Mouse (Mus musculus) kidney, embryonic 15.5 days (tissue): ENCODE results near the gene Klhl25. TPM values are rescaled to one million over a fixed set of nuclear protein-coding genes. Genes with fewer than 3 reads are reported as not detected.
A peak's percentile ranks its signal among the peaks of the same experiment; 100 is the strongest.
"Not testable (repeated sequence)": the region's sequence is repeated elsewhere in the genome, so short reads cannot be mapped to it uniquely, and the experiment has no call there.

Source experiments
- ATAC-seq: fragments of 200-750 bp; cut with Nextera tagmentation; replicated peaks from 2 replicates; pipeline ENCODE4 v1.8.0; 2017; ENCODE audit warnings: moderate TSS enrichment; ENCODE audit not compliant: low FRiP score
- H3K27ac ChIP-seq: fragments of 300-500 bp; sonication (generic); 2 replicates; pipeline ENCODE4 v1.5.1; 2015; ENCODE audit warnings: mild to moderate bottlenecking, inconsistent platforms
- H3K27me3 ChIP-seq: fragments of 300-500 bp; sonication (generic); 2 replicates; pipeline ENCODE4 v1.6.1; 2015; ENCODE audit warnings: inconsistent platforms
- H3K36me3 ChIP-seq: fragments of 300-500 bp; sonication (generic); 2 replicates; pipeline ENCODE4 v1.6.1; 2015; ENCODE audit warnings: inconsistent platforms
- H3K4me1 ChIP-seq: fragments of 300-500 bp; sonication (generic); 2 replicates; pipeline ENCODE4 v1.6.1; 2015; ENCODE audit warnings: inconsistent platforms
- H3K4me2 ChIP-seq: fragments of 300-500 bp; sonication (generic); 2 replicates; pipeline ENCODE4 v1.6.1; 2015; ENCODE audit warnings: moderate library complexity, mild to moderate bottlenecking, inconsistent platforms
- H3K4me3 ChIP-seq: fragments of 300-500 bp; sonication (generic); replicated peaks from 2 replicates; pipeline ENCODE4 v1.5.1; 2015; ENCODE audit warnings: mild to moderate bottlenecking, inconsistent platforms
- H3K9ac ChIP-seq: fragments of 300-500 bp; sonication (generic); 2 replicates; pipeline ENCODE4 v1.6.1; 2015; ENCODE audit warnings: mild to moderate bottlenecking, inconsistent platforms
- H3K9me3 ChIP-seq: fragments of 300-500 bp; sonication (generic); replicated peaks from 2 replicates; pipeline ENCODE4 v1.6.1; 2016; ENCODE audit warnings: inconsistent platforms
- WGBS: fragments of 180-500 bp; shearing (Covaris S2); methylation state at CpG from one replicate; pipeline ENCODE4 v1.1.7; 2015; ENCODE audit warnings: mixed read lengths; 5-methylcytosine and 5-hydroxymethylcytosine counted together
- polyA plus RNA-seq: library from polyadenylated mRNA; unstranded; fragments of >200 nt; fragmentation: Nextera tagmentation; extraction: Ambion mirVana; gene quantifications from 2 replicates; pipeline ENCODE4 v1.2.1, GENCODE M21; 2015

Gene Klhl25
- polyA plus RNA-seq, 1 experiment from 2014 or later, result 16.9 TPM

DNA sequence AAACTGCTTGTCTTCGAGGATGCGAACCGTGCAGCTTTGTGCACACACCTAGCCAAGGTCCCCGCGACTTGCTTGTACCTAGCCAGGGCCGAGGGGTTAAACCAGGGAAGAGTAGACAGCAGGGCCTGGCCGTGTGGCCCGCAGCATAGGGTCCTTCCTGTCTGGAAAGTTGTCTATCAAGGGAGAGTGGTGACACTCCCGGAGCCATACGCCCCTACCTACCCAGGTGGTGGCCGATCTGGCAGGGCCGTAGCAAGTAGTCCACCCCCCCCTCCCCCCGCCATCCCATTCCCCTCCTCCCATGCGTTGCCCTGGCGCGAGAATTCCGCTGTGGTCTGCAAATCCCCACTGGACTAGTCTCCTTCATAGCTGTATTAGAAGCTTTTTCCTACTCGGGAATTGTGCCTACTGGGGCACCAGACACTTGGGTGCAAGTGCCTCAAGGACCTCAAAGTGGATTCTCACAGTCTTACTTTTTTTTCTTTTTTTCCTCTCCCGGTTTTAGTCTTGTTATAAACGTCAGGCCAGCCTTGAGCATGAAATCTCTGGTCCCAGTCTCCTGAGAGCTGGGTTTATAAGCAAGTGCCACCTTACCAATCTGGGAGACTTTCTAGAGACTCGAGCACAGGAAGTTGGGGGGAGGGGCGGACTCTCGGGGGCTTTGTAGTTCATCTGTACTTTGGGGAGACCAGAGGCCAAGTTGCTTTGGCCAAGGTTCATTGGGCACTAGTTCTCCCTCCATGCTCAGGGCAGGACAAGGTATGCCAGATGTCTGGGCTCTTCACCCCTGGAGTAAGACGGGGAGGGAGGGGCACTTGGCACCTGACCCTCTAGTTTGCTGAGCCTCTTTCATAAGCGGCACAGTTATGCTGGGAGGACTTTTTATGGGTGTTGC is 913 bp downstream of the Klhl25 start:
- H3K4me1 ChIP-seq, result peaks cover 35% of the 10 kb centered on the region
- no peaks in the 10 kb centered on the region for H3K27me3 ChIP-seq
- peak overlapping the region; percentile 94 for H3K9ac ChIP-seq
- H3K4me3 ChIP-seq, result peak overlapping the region; percentile 98
- 1% methylated on average over 25 of the region's 25 CpGs for WGBS
- no peaks in the 10 kb centered on the region for H3K9me3 ChIP-seq
- peak; percentile 52 for ATAC-seq
- H3K36me3 ChIP-seq, result peaks cover 9% of the 10 kb centered on the region; the same call in 1 of the 2 replicates
- H3K27ac ChIP-seq, result peak overlapping the region; percentile 93
- peak overlapping the region; percentile 86 for H3K4me2 ChIP-seq

GRCm38 (mm10) chr7:75850396-75850795 is 2.3 kb downstream of the Klhl25 start:
- not testable (repeated sequence) for H3K36me3 ChIP-seq, H3K27me3 ChIP-seq, H3K9ac ChIP-seq, H3K4me3 ChIP-seq, H3K27ac ChIP-seq, H3K9me3 ChIP-seq, H3K4me2 ChIP-seq, ATAC-seq
- 78% methylated on average over 1 of the region's 3 CpGs for WGBS
- H3K4me1 ChIP-seq, result peaks cover 49% of the 10 kb centered on the region

GRCm38 (mm10) chr7:75851290-75851689 is 3.2 kb downstream of the Klhl25 start:
- no peak overlapping the region for H3K9ac ChIP-seq
- 89% methylated on average over 10 of the region's 10 CpGs for WGBS

GRCm38 (mm10) chr7:75852363-75852762 is 4.3 kb downstream of the Klhl25 start:
- Histone ChIP-seq H3K27me3 (no peaks in the 10 kb centered on the region), H3K4me1 (peaks cover 55% of the 10 kb centered on the region), H3K36me3 (peaks cover 12% of the 10 kb centered on the region; the same call in 1 of the 2 replicates), H3K4me3 (no peak overlapping the region), H3K27ac (no peak overlapping the region), H3K9me3 (no peaks in the 10 kb centered on the region), H3K9ac (no peak overlapping the region), H3K4me2 (no peak overlapping the region)
- 55% methylated on average over 4 of the region's 4 CpGs for WGBS
- ATAC-seq, result no peak

More at GRCm38 (mm10) chr7:75851290-75851689, 3.2 kb downstream of the Klhl25 start:
- no peak for ATAC-seq
- Histone ChIP-seq H3K4me2 (no peak overlapping the region), H3K36me3 (peaks cover 9% of the 10 kb centered on the region; the same call in 1 of the 2 replicates), H3K27ac (no peak overlapping the region), H3K4me3 (no peak overlapping the region), H3K9me3 (no peaks in the 10 kb centered on the region), H3K4me1 (peaks cover 56% of the 10 kb centered on the region), H3K27me3 (no peaks in the 10 kb centered on the region)

DNA sequence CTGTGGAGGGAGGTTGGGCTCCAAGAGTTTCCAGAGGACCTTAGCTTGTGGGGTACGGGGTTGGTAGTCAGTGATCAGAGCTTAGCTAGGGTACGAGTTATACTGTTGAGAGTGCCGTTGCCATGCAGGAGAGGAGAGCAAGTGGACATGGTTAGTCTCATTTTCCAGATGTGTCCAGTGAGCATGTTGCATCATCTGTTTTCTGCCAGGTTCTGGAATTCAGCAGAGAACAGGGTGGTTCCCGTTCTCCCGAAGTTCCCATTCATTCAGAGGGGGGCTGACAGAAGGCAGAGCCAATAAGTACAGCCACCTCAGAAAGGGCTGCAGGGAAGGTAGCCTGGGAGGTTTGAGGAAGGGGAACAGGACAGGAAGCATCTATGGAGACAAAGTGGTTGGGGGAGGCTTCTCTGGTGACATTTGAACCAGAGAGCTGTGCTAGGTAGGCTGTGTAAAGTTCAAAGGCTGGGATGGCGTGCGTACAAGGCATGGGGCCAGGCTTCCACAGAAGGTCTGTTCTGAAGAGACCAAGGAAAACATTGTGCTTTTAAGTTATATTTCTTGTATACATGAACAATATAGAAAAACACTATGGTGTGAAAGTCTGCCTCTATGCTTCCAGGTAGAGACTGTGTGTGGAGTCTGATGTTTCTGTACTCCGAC is 5.2 kb downstream of the Klhl25 start:
- Histone ChIP-seq H3K9ac (no peak overlapping the region), H3K4me2 (no peak overlapping the region), H3K4me3 (no peak overlapping the region), H3K9me3 (no peaks in the 10 kb centered on the region), H3K27me3 (no peaks in the 10 kb centered on the region), H3K36me3 (peaks cover 12% of the 10 kb centered on the region; the same call in 1 of the 2 replicates), H3K4me1 (peaks cover 53% of the 10 kb centered on the region), H3K27ac (no peak overlapping the region)
- 63% methylated on average over 8 of the region's 8 CpGs for WGBS
- no peak for ATAC-seq

- WGBS, result 35% methylated on average over 6 of the region's 6 CpGs
- Histone ChIP-seq H3K4me1 (peaks cover 49% of the 10 kb centered on the region), H3K27me3 (no peaks in the 10 kb centered on the region), H3K36me3 (peaks cover 12% of the 10 kb centered on the region; the same call in 1 of the 2 replicates), H3K27ac (peak overlapping the region; percentile 59), H3K9ac (no peak overlapping the region), H3K4me2 (no peak overlapping the region), H3K4me3 (no peak overlapping the region), H3K9me3 (no peaks in the 10 kb centered on the region)
- peak; percentile 70 for ATAC-seq
These were observed 6.3 kb downstream of the Klhl25 start for GRCm38 (mm10) chr7:75854231-75854925.

DNA sequence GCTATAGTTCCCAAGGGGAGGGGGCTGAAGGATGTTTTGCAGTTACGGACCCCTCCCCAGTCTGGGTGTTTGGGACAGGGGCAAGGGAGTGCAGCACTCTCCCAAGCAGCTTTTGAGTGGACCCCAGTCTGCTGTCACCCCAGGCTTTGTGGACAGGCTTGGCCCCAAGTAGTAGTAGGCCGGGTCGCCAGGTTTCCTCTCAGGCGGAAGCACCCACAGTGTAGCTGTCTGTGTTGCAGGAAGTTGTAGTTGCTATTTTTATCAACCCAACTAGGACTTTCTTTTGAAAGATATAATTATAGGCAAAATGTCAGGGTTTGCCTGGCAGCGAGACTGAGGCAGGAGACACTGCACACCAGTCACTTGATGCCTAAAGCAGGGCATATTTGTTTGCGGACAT is 6.9 kb downstream of the Klhl25 start:
- peaks cover 44% of the 10 kb centered on the region for H3K4me1 ChIP-seq
- peaks cover 12% of the 10 kb centered on the region; the same call in 1 of the 2 replicates for H3K36me3 ChIP-seq
- H3K9ac ChIP-seq, result no peak overlapping the region
- 69% methylated on average over 6 of the region's 6 CpGs for WGBS
- ATAC-seq, result no peak
- H3K9me3 ChIP-seq, result no peaks in the 10 kb centered on the region
- H3K27ac ChIP-seq, result peak overlapping the region; percentile 59; the same call in 1 of the 2 replicates
- no peak overlapping the region for H3K4me2 ChIP-seq
- no peaks in the 10 kb centered on the region for H3K27me3 ChIP-seq
- H3K4me3 ChIP-seq, result no peak overlapping the region

DNA sequence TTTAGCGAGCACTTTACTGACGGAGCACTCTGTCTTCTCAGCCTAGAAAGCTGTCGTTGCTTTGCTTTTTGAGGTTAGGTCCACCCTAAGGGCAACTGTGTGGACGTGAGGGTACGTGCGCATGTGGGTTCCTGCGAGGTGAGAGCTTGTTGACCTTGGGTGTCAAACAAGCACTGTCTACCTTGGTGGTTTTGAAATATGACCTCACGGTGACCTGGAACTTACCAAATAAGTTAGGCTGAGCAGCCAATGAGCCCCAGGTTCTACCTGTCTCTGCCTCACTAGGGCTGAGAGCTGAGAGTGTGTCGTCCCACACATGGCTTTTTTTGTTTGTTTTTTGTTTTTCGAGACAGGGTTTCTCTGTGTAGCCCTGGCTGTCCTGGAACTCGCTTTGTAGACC is 8.1 kb downstream of the Klhl25 start:
- H3K4me2 ChIP-seq, result no peak overlapping the region
- no peaks in the 10 kb centered on the region for H3K27me3 ChIP-seq
- no peak overlapping the region for H3K27ac ChIP-seq
- ATAC-seq, result no peak
- H3K9me3 ChIP-seq, result no peaks in the 10 kb centered on the region
- 82% methylated on average over 11 of the region's 11 CpGs for WGBS
- peaks cover 44% of the 10 kb centered on the region for H3K4me1 ChIP-seq
- H3K36me3 ChIP-seq, result peaks cover 11% of the 10 kb centered on the region; the same call in 1 of the 2 replicates
- H3K4me3 ChIP-seq, result no peak overlapping the region
- H3K9ac ChIP-seq, result no peak overlapping the region

DNA sequence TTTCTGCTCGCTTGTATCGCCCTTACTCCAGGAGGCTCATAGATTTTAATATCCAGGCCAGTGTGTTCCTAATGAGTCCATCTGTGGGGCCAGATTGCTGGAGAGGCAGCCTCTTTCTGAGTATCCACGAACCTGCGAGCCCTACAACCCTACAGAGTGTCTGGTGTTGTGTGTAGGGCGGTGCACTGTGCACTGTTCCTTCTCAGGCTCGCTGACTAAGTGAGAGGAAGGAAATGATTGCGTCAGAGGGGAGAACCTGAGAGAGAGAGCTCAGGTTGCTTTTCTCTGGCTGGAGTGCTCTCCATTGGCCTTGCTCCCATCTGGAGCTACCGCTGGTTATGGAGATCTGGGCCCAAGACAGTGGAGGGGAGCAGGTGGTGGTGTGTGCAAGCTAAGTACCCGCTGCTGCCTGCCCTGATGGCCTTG is 11.7 kb downstream of the Klhl25 start:
- Histone ChIP-seq H3K4me1 (peaks cover 13% of the 10 kb centered on the region), H3K27ac (no peak overlapping the region), H3K4me3 (no peak overlapping the region), H3K27me3 (no peaks in the 10 kb centered on the region), H3K36me3 (peaks cover 9% of the 10 kb centered on the region), H3K9me3 (no peaks in the 10 kb centered on the region), H3K4me2 (no peak overlapping the region), H3K9ac (no peak overlapping the region)
- 87% methylated on average over 9 of the region's 9 CpGs for WGBS
- no peak for ATAC-seq

- ATAC-seq, H3K9ac ChIP-seq, H3K27me3 ChIP-seq, H3K27ac ChIP-seq, H3K4me3 ChIP-seq, H3K4me2 ChIP-seq, H3K4me1 ChIP-seq, H3K9me3 ChIP-seq: not testable (repeated sequence)
- H3K36me3 ChIP-seq, result peaks cover 27% of the 10 kb centered on the region
- 88% methylated on average over 6 of the region's 7 CpGs for WGBS
These were observed 13.7 kb downstream of the Klhl25 start for GRCm38 (mm10) chr7:75861638-75862426.

GRCm38 (mm10) chr7:75862427-75862781 is 14.3 kb downstream of the Klhl25 start:
- H3K36me3 ChIP-seq, result peaks cover 32% of the 10 kb centered on the region
- H3K9me3 ChIP-seq, H3K27ac ChIP-seq, H3K4me3 ChIP-seq, H3K4me1 ChIP-seq, ATAC-seq, H3K27me3 ChIP-seq, H3K9ac ChIP-seq, H3K4me2 ChIP-seq: not testable (repeated sequence)
- WGBS, result 91% methylated on average over 6 of the region's 6 CpGs
